In the genomic region with DNA sequence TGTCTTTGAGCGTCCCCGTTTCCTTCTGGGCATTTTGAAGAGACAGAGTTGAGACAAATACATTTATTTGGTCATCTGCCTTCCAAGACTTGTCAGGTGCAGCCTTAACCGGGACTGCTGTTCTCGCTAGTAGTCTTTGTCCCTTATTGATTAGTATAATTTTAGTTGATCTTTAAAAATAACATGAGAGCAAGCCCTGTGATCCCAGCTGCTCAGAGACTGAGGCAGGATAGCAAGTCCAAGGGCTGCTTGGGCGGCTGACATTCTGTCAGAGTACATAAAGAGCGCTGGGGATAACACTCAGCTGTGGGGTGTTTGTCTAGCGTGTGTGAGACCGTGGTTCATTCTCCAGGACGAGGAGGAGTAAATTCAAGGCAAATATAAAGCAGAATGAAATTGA, we compare ENCODE assay signal across 24 mouse cellular contexts. TPM values are rescaled to one million over a fixed set of nuclear protein-coding genes. Genes with fewer than 3 reads are reported as not detected.
A peak's percentile ranks its signal among the peaks of the same experiment; 100 is the strongest.
DNase-seq lines count a peak whose midpoint lies in the region; ATAC-seq and TF ChIP-seq lines count a peak whose summit lies in the region.
"Had no signal": no experiment of that assay in that cellular context is flagged by ENCODE, and none has a peak within 500 bp of the region (broad histone marks: within the 10 kb centered on the region; RNA-seq: fewer than 3 reads in every experiment).

No protein-coding gene starts in this region.

- H3K79me2 ChIP-seq in liver, adult 2 months (ENCODE audit: control insufficient read depth, insufficient read depth, low read length) = peaks cover 49% of the 10 kb centered on the region

- no peak overlapping the region for H3K27ac ChIP-seq in forebrain, embryonic 16.5 days (ENCODE audit: low read length)
- H3K27ac ChIP-seq in forebrain, embryonic 10.5 days = no peak overlapping the region
- peak overlapping the region; percentile 77 for H3K27ac ChIP-seq in liver, adult 2 months (replicated peaks; ENCODE audit: insufficient read depth, low read depth, low read length)
- H3K27ac ChIP-seq in hindbrain, embryonic 14.5 days = no peak overlapping the region
- H3K27ac ChIP-seq in midbrain, embryonic 13.5 days = peak overlapping the region; percentile 3; the same call in 1 of the 2 replicates
- H3K27ac ChIP-seq: embryonic facial prominence, embryonic 15.5 days; heart, embryonic 10.5 days; left cerebral cortex, adult 2 months; liver, embryonic 13.5 days had no signal

- TF ChIP-seq POLR2A in liver, adult 2 months (IDR thresholded peaks at IDR 0.05; ENCODE audit: extremely low read depth, insufficient read depth, low read length) = no peak

- H3K9me3 ChIP-seq in forebrain, embryonic 16.5 days (ENCODE audit: control insufficient read depth, low read length) = no peaks in the 10 kb centered on the region; the same call in 1 of the 2 replicates
- peaks cover 6% of the 10 kb centered on the region; the same call in 1 of the 2 replicates for H3K9me3 ChIP-seq in forebrain, embryonic 10.5 days
- no peaks in the 10 kb centered on the region for H3K9me3 ChIP-seq in hindbrain, embryonic 14.5 days (ENCODE audit: control insufficient read depth, low read length)
- H3K9me3 ChIP-seq in midbrain, embryonic 13.5 days = no peaks in the 10 kb centered on the region
- H3K9me3 ChIP-seq: embryonic facial prominence, embryonic 15.5 days; heart, embryonic 10.5 days; liver, embryonic 13.5 days had no signal

- ATAC-seq in forebrain, embryonic 16.5 days = no peak
- no peak for ATAC-seq in hindbrain, embryonic 14.5 days (ENCODE audit: low FRiP score)
- no peak for ATAC-seq in midbrain, embryonic 13.5 days

- DNase-seq in forebrain, embryonic 10.5 days (ENCODE audit: extremely low spot score, low spot score) = no peak
- peak; percentile 92 for DNase-seq in liver, adult 2 months (ENCODE audit: extremely low read depth, low read depth, low spot score)
- no peak for DNase-seq in liver
- DNase-seq in hindbrain, embryonic 14.5 days (ENCODE audit: low spot score) = no peak
- DNase-seq in cerebellum, adult 9-11 months = no peak
- no peak for DNase-seq in embryo, embryonic 10 days (ENCODE audit: low spot score)
- DNase-seq: adrenal gland, postnatal 25 days; cerebellum, adult 11 months; cerebellum, postnatal 14 days; embryo, embryonic 11 days; kidney, adult 9 months; kidney, postnatal 36 days; left cerebral cortex, postnatal 4 days; liver, embryonic 13.5 days; lung, postnatal 14 days; retina, postnatal 1 day; right cerebral cortex, postnatal 4 days had no signal

- H3K27me3 ChIP-seq in forebrain, embryonic 16.5 days (replicated peaks; ENCODE audit: control insufficient read depth, insufficient read depth, low read length) = no peaks in the 10 kb centered on the region
- H3K27me3 ChIP-seq in forebrain, embryonic 10.5 days (ENCODE audit: poor library complexity, severe bottlenecking) = no peaks in the 10 kb centered on the region
- H3K27me3 ChIP-seq in liver, adult 2 months (ENCODE audit: control insufficient read depth, insufficient read depth, low read length) = no peaks in the 10 kb centered on the region
- H3K27me3 ChIP-seq in hindbrain, embryonic 14.5 days (ENCODE audit: control insufficient read depth, insufficient read depth, low read length) = no peaks in the 10 kb centered on the region
- H3K27me3 ChIP-seq in midbrain, embryonic 13.5 days = no peaks in the 10 kb centered on the region
- H3K27me3 ChIP-seq: embryonic facial prominence, embryonic 15.5 days; liver, embryonic 13.5 days; megakaryocyte, embryonic 14.5 days had no signal

- peaks cover 44% of the 10 kb centered on the region for H3K4me1 ChIP-seq in forebrain, embryonic 16.5 days (replicated peaks; ENCODE audit: control insufficient read depth, insufficient read depth, low read length)
- peaks cover 31% of the 10 kb centered on the region for H3K4me1 ChIP-seq in forebrain, embryonic 10.5 days
- H3K4me1 ChIP-seq in liver, adult 2 months (ENCODE audit: control insufficient read depth, insufficient read depth, low read length) = peaks cover 38% of the 10 kb centered on the region
- H3K4me1 ChIP-seq in hindbrain, embryonic 14.5 days (replicated peaks; ENCODE audit: control insufficient read depth, insufficient read depth, low read length) = peaks cover 54% of the 10 kb centered on the region
- peaks cover 70% of the 10 kb centered on the region for H3K4me1 ChIP-seq in midbrain, embryonic 13.5 days (replicated peaks)

- H3K4me3 ChIP-seq in forebrain, embryonic 16.5 days (replicated peaks; ENCODE audit: low read length) = no peak overlapping the region
- no peak overlapping the region for H3K4me3 ChIP-seq in forebrain, embryonic 10.5 days
- H3K4me3 ChIP-seq in liver, adult 2 months (ENCODE audit: insufficient read depth, low read depth, low read length) = no peak overlapping the region
- H3K4me3 ChIP-seq in hindbrain, embryonic 14.5 days (replicated peaks; ENCODE audit: low read length) = no peak overlapping the region
- peak overlapping the region; percentile 2; the same call in 1 of the 2 replicates for H3K4me3 ChIP-seq in midbrain, embryonic 13.5 days (replicated peaks)
- H3K4me3 ChIP-seq: embryonic facial prominence, embryonic 15.5 days; heart, embryonic 10.5 days; left cerebral cortex, adult 2 months; liver, embryonic 13.5 days; megakaryocyte, embryonic 14.5 days; myocyte had no signal

- H3K36me3 ChIP-seq in forebrain, embryonic 16.5 days (ENCODE audit: control insufficient read depth, insufficient read depth) = peaks cover 3% of the 10 kb centered on the region
- H3K36me3 ChIP-seq in forebrain, embryonic 10.5 days (replicated peaks) = peaks cover 79% of the 10 kb centered on the region
- H3K36me3 ChIP-seq in liver, adult 2 months (ENCODE audit: control insufficient read depth, insufficient read depth, low read length) = peaks cover 5% of the 10 kb centered on the region
- peaks cover 16% of the 10 kb centered on the region; the same call in 1 of the 2 replicates for H3K36me3 ChIP-seq in hindbrain, embryonic 14.5 days (replicated peaks; ENCODE audit: control insufficient read depth, insufficient read depth)
- H3K36me3 ChIP-seq in midbrain, embryonic 13.5 days = peaks cover 13% of the 10 kb centered on the region

- H3K4me2 ChIP-seq in forebrain, embryonic 16.5 days (ENCODE audit: low read length) = peak overlapping the region; percentile 25
- H3K4me2 ChIP-seq in hindbrain, embryonic 14.5 days (replicated peaks) = peak overlapping the region; percentile 24
- peak overlapping the region; percentile 37 for H3K4me2 ChIP-seq in midbrain, embryonic 13.5 days (replicated peaks)
- H3K4me2 ChIP-seq: embryonic facial prominence, embryonic 15.5 days; liver, embryonic 13.5 days had no signal

- no peak overlapping the region for H3K9ac ChIP-seq in forebrain, embryonic 16.5 days (replicated peaks; ENCODE audit: low read depth, low read length)
- H3K9ac ChIP-seq in liver, adult 2 months (ENCODE audit: low read depth, low read length) = no peak overlapping the region
- H3K9ac ChIP-seq in hindbrain, embryonic 14.5 days = no peak overlapping the region
- no peak overlapping the region for H3K9ac ChIP-seq in midbrain, embryonic 13.5 days (replicated peaks)
- H3K9ac ChIP-seq: embryonic facial prominence, embryonic 15.5 days; liver, embryonic 13.5 days had no signal

- no peak for TF ChIP-seq CTCF in liver, adult 2 months (IDR thresholded peaks at IDR 0.05; ENCODE audit: low read depth, low read length)

- WGBS in forebrain, embryonic 16.5 days = 68% methylated on average over 9 of the region's 9 CpGs
- WGBS in forebrain, embryonic 10.5 days = 93% methylated on average over 9 of the region's 9 CpGs
- 26% methylated on average over 9 of the region's 9 CpGs for WGBS in liver, adult 2 months
- 68% methylated on average over 9 of the region's 9 CpGs for WGBS in hindbrain, embryonic 14.5 days
- WGBS in midbrain, embryonic 13.5 days = 73% methylated on average over 9 of the region's 9 CpGs

RNA-seq across cellular contexts. Expression of a gene that starts 8.7 kb away (rescaled TPM):
- polyA plus RNA-seq in forebrain, embryonic 16.5 days (2015; fragmentation: Nextera tagmentation; extraction: Ambion mirVana) = 155 and 159 TPM in 2 replicates
- polyA plus RNA-seq in forebrain, embryonic 10.5 days (2016; fragmentation: Nextera tagmentation; extraction: Ambion mirVana) = 64.3 and 65.8 TPM in 2 replicates
- 11.8 and 13.4 TPM in 2 replicates for total RNA-seq in liver, adult 2 months (2014; rRNA removed)
- 4.8 and 5.8 TPM in 2 replicates for polyA plus RNA-seq in liver, adult 2 months (2012; rRNA removed)
- 164 and 171 TPM in 2 replicates for polyA plus RNA-seq in hindbrain, embryonic 14.5 days (2014; fragmentation: Nextera tagmentation; extraction: Ambion mirVana)
- polyA plus RNA-seq in midbrain, embryonic 13.5 days (2015; fragmentation: Nextera tagmentation; extraction: Ambion mirVana) = 170 and 172 TPM in 2 replicates

Comparison
In these comparisons a context has a peak if more than half of its experiments do, and no peak if none do; other contexts are left out.
1. H3K27ac ChIP-seq: peak in liver, adult 2 months (single experiment) and midbrain, embryonic 13.5 days (single experiment); none in forebrain, embryonic 16.5 days (single experiment), forebrain, embryonic 10.5 days (single experiment) and hindbrain, embryonic 14.5 days (single experiment).
2. Peak in every context shown above with its lines, with median percentiles within 50 percentile points of each other: H3K4me2 ChIP-seq.